Mouse (Mus musculus) heart, embryonic 10.5 days (tissue): Measurements from ENCODE around the gene Rbm4b. TPM values are rescaled to one million over a fixed set of nuclear protein-coding genes. Genes with fewer than 3 reads are reported as not detected.

Source experiments
- polyA plus RNA-seq: library from polyadenylated mRNA; unstranded; fragments of >200 nt; fragmentation: Nextera tagmentation; extraction: Ambion mirVana; gene quantifications from 2 replicates; pipeline ENCODE4 v1.2.1, GENCODE M21; 2016

Gene Rbm4b
- polyA plus RNA-seq, 1 experiment from 2014 or later = 59.1 TPM

Other genes with a start within 250 kb of the Rbm4b start
- 21.4 and 25.3 TPM in 2 replicates for gene Pcx, start 246.0 kb upstream of the Rbm4b start, polyA plus RNA-seq
- gene Lrfn4, start 140.8 kb upstream of the Rbm4b start, polyA plus RNA-seq = 4.4 and 7.2 TPM in 2 replicates
- gene Rce1, start 130.9 kb upstream of the Rbm4b start, polyA plus RNA-seq = 53.1 and 61.9 TPM in 2 replicates
- 2.1 and 2.2 TPM in 2 replicates for gene Gm960, start 57.8 kb upstream of the Rbm4b start, polyA plus RNA-seq
- 0.57 and 1.6 TPM in 2 replicates for gene Sptbn2, start 45.3 kb upstream of the Rbm4b start, polyA plus RNA-seq
- 59.6 and 68.1 TPM in 2 replicates for gene Rbm4, start 37.4 kb downstream of the Rbm4b start, polyA plus RNA-seq
- gene Gm21992, start 55.1 kb downstream of the Rbm4b start, polyA plus RNA-seq = 21.5 and 23.0 TPM in 2 replicates
- 78.0 and 92.7 TPM in 2 replicates for gene Rbm14, start 55.1 kb downstream of the Rbm4b start, polyA plus RNA-seq
- gene Ccs, start 82.8 kb downstream of the Rbm4b start, polyA plus RNA-seq = 39.7 and 54.2 TPM in 2 replicates
- 0.17 TPM in 1 of 2 replicates, not detected in the other for gene Ccdc87, start 82.9 kb downstream of the Rbm4b start, polyA plus RNA-seq
- gene Ctsf, start 98.6 kb downstream of the Rbm4b start, polyA plus RNA-seq = 30.3 and 32.2 TPM in 2 replicates
- 6.8 and 9.9 TPM in 2 replicates for gene Actn3, start 121.4 kb downstream of the Rbm4b start, polyA plus RNA-seq
- gene Zdhhc24, start 122.2 kb downstream of the Rbm4b start, polyA plus RNA-seq = 10.2 and 12.3 TPM in 2 replicates
- 3.1 and 3.2 TPM in 2 replicates for gene Bbs1, start 150.1 kb downstream of the Rbm4b start, polyA plus RNA-seq
- gene Dpp3, start 171.8 kb downstream of the Rbm4b start, polyA plus RNA-seq = 155 and 156 TPM in 2 replicates
- gene Peli3, start 186.6 kb downstream of the Rbm4b start, polyA plus RNA-seq = 0.32 and 1.0 TPM in 2 replicates
- gene Mrpl11, start 205.7 kb downstream of the Rbm4b start, polyA plus RNA-seq = 128 and 142 TPM in 2 replicates
- gene Npas4, start 233.8 kb downstream of the Rbm4b start, polyA plus RNA-seq = 0.24 and 0.34 TPM in 2 replicates